Mouse (Mus musculus) heart, adult 2 months (tissue): ENCODE measurements around the gene Serpina7.

ENCODE experiments used
- CTCF ChIP-seq: fragments of 200-600 bp; IDR thresholded peaks from 2 replicates; pipeline ENCODE4 v1.8.1; 2022; ENCODE audit warnings: antibody characterized with exemption, mild to moderate bottlenecking, moderate library complexity
- POLR2A ChIP-seq: fragments of 200-500 bp; IDR thresholded peaks from 2 replicates; pipeline ENCODE4 v1.6.1; 2011; ENCODE audit warnings: mild to moderate bottlenecking, low read depth, low read length, control low read depth; ENCODE audit not compliant: insufficient read depth

GRCm38 (mm10) chrX:139097197-139097596 is 12.2 kb upstream of the Serpina7 start:
- TF ChIP-seq CTCF (no peak), POLR2A (no peak)
